Mouse (Mus musculus) adrenal gland, adult 2 months (tissue): Measurements from ENCODE around the gene Vmn1r176. TPM values are rescaled to one million over a fixed set of nuclear protein-coding genes. Genes with fewer than 3 reads are reported as not detected.
"Not testable (repeated sequence)": the region's sequence is repeated elsewhere in the genome, so short reads cannot be mapped to it uniquely, and the experiment has no call there.

Experiments used
- DNase-seq: peaks from one replicate; pipeline ENCODE4 v3.0.0; 2021
- long read RNA-seq: library from polyadenylated mRNA; stranded (forward); transcript quantifications from one replicate; pipeline ENCODE4 v2.0.0, GENCODE M21; 2021
- polyA plus RNA-seq: library from polyadenylated mRNA; depleted of rRNA; stranded (reverse); fragments of >200 nt; gene quantifications from 2 replicates; pipeline ENCODE4 v1.2.3, GENCODE M21; 2012; rRNA removed
- total RNA-seq, 2 experiments: library from RNA; stranded (reverse); gene quantifications; 2 replicates each; pipeline ENCODE4 v1.2.3; 2021

Gene Vmn1r176
- not detected for total RNA-seq
- polyA plus RNA-seq = not detected in 2 replicates
- long read RNA-seq = 0 reads

- DNase-seq = not testable (repeated sequence)
These were observed at the start of gene Vmn1r176 for GRCm38 (mm10) chr7:23837272-23837671. Gene Vmn1r176 (minus strand): TSS chr7:23837372.

- not testable (repeated sequence) for DNase-seq
These were observed 39.7 kb upstream of the Vmn1r176 start for GRCm38 (mm10) chr7:23876918-23877317.

GRCm38 (mm10) chr7:23866349-23866748, 29.2 kb upstream of the Vmn1r176 start, which contains the start of gene Vmn1r177:
Gene Vmn1r177 (minus strand): TSS chr7:23866449.
- DNase-seq = not testable (repeated sequence)

- DNase-seq = not testable (repeated sequence)
These were observed 26.6 kb downstream of the Vmn1r176 start, which contains the start of gene Vmn1r175 for GRCm38 (mm10) chr7:23810543-23810942. Gene Vmn1r175 (minus strand): TSS chr7:23810643.

- DNase-seq = no peak
These were observed 52.6 kb downstream of the Vmn1r176 start for GRCm38 (mm10) chr7:23784526-23784925.

Other genes starting within 250 kb of the Vmn1r176 start
- not detected for gene Vmn1r170, start 231.2 kb downstream of the Vmn1r176 start, total RNA-seq
- gene Vmn1r170, start 231.2 kb downstream of the Vmn1r176 start, polyA plus RNA-seq = not detected in 2 replicates
- not detected for gene Vmn1r171, start 206.7 kb downstream of the Vmn1r176 start, total RNA-seq
- not detected in 2 replicates for gene Vmn1r171, start 206.7 kb downstream of the Vmn1r176 start, polyA plus RNA-seq
- not detected for gene Vmn1r172, start 179.1 kb downstream of the Vmn1r176 start, total RNA-seq
- gene Vmn1r172, start 179.1 kb downstream of the Vmn1r176 start, polyA plus RNA-seq = not detected in 2 replicates
- not detected for gene Vmn1r173, start 136.7 kb downstream of the Vmn1r176 start, total RNA-seq
- gene Vmn1r173, start 136.7 kb downstream of the Vmn1r176 start, polyA plus RNA-seq = not detected in 2 replicates
- gene Vmn1r174, start 85.1 kb downstream of the Vmn1r176 start, total RNA-seq = not detected
- gene Vmn1r174, start 85.1 kb downstream of the Vmn1r176 start, polyA plus RNA-seq = not detected in 2 replicates
- not detected for gene Vmn1r175, start 26.7 kb downstream of the Vmn1r176 start, total RNA-seq
- gene Vmn1r175, start 26.7 kb downstream of the Vmn1r176 start, polyA plus RNA-seq = not detected in 2 replicates
- not detected for gene Vmn1r177, start 29.1 kb upstream of the Vmn1r176 start, total RNA-seq
- not detected in 2 replicates for gene Vmn1r177, start 29.1 kb upstream of the Vmn1r176 start, polyA plus RNA-seq
- gene Vmn1r178, start 54.6 kb upstream of the Vmn1r176 start, total RNA-seq = not detected
- gene Vmn1r178, start 54.6 kb upstream of the Vmn1r176 start, polyA plus RNA-seq = not detected in 2 replicates
- gene Vmn1r179, start 89.6 kb upstream of the Vmn1r176 start, total RNA-seq = not detected
- gene Vmn1r179, start 89.6 kb upstream of the Vmn1r176 start, polyA plus RNA-seq = not detected in 2 replicates
- gene Vmn1r180, start 113.3 kb upstream of the Vmn1r176 start, total RNA-seq = not detected
- not detected in 2 replicates for gene Vmn1r180, start 113.3 kb upstream of the Vmn1r176 start, polyA plus RNA-seq
- gene Vmn1r181, start 137.2 kb upstream of the Vmn1r176 start, total RNA-seq = not detected
- gene Vmn1r181, start 137.2 kb upstream of the Vmn1r176 start, polyA plus RNA-seq = not detected in 2 replicates
- gene V1rd19, start 164.3 kb upstream of the Vmn1r176 start, total RNA-seq = not detected
- not detected in 2 replicates for gene V1rd19, start 164.3 kb upstream of the Vmn1r176 start, polyA plus RNA-seq
- not detected for gene Vmn1r183, start 215.9 kb upstream of the Vmn1r176 start, total RNA-seq
- gene Vmn1r183, start 215.9 kb upstream of the Vmn1r176 start, polyA plus RNA-seq = not detected in 2 replicates
- gene Zfp180, start 244.6 kb upstream of the Vmn1r176 start, total RNA-seq = 10 to 100 TPM; 21.7 to 26.3 TPM
- gene Zfp180, start 244.6 kb upstream of the Vmn1r176 start, polyA plus RNA-seq = 11.3 and 17.9 TPM in 2 replicates